Mouse (Mus musculus): Measurements from ENCODE around the gene Pebp1. TPM values are rescaled to one million over a fixed set of nuclear protein-coding genes. Genes with fewer than 3 reads are reported as not detected.

The Pebp1 gene
- polyA plus RNA-seq, 1 experiment from 2014 or later = 400 TPM

- H3K36me3 ChIP-seq (ENCODE audit: control insufficient read depth, insufficient read depth, low read length) = no peaks in the 10 kb centered on the region; the same call in 1 of the 2 replicates
- H3K27ac ChIP-seq (replicated peaks) = no peak overlapping the region
- H3K9ac ChIP-seq (ENCODE audit: low read length) = no peak overlapping the region
- no peak overlapping the region for H3K4me3 ChIP-seq (ENCODE audit: low read depth, low read length)
- no peaks in the 10 kb centered on the region for H3K27me3 ChIP-seq (ENCODE audit: control insufficient read depth, insufficient read depth, low read length)
- DNase-seq (ENCODE audit: low spot score) = no peak
- no peaks in the 10 kb centered on the region for H3K4me1 ChIP-seq (replicated peaks; ENCODE audit: control insufficient read depth, insufficient read depth)
- 51% methylated on average over 22 of the region's 22 CpGs for WGBS
- ATAC-seq (ENCODE audit: low FRiP score, low TSS enrichment) = peak; percentile 22; the same call in 1 of the 2 replicates
- no peaks in the 10 kb centered on the region for H3K9me3 ChIP-seq (ENCODE audit: control insufficient read depth, low read length)
- peak overlapping the region; percentile 35; the same call in 1 of the 2 replicates for H3K4me2 ChIP-seq (replicated peaks; ENCODE audit: low read depth)
- TF ChIP-seq CTCF (IDR thresholded peaks at IDR 0.05; ENCODE audit: low read depth) = no peak
- TF ChIP-seq EP300 (optimal IDR thresholded peaks at IDR 0.05) = no peak
These were observed 44.5 kb downstream of the Pebp1 start for GRCm38 (mm10) chr5:117242671-117243478.

- no peak for TF ChIP-seq CTCF (IDR thresholded peaks at IDR 0.05; ENCODE audit: low read depth)
- no peak for TF ChIP-seq EP300 (optimal IDR thresholded peaks at IDR 0.05)
These were observed 45.4 kb downstream of the Pebp1 start for GRCm38 (mm10) chr5:117241935-117242531.

GRCm38 (mm10) chr5:117240761-117241322 lies 46.6 kb downstream of the Pebp1 start:
- Histone ChIP-seq H3K9me3 (ENCODE audit: control insufficient read depth, low read length) (no peaks in the 10 kb centered on the region), H3K27ac (replicated peaks) (peak overlapping the region; percentile 50), H3K36me3 (ENCODE audit: control insufficient read depth, insufficient read depth, low read length) (no peaks in the 10 kb centered on the region; the same call in 1 of the 2 replicates), H3K4me3 (ENCODE audit: low read depth, low read length) (peak overlapping the region; percentile 44), H3K9ac (ENCODE audit: low read length) (peak overlapping the region; percentile 51), H3K4me1 (replicated peaks; ENCODE audit: control insufficient read depth, insufficient read depth) (no peaks in the 10 kb centered on the region), H3K4me2 (replicated peaks; ENCODE audit: low read depth) (peak overlapping the region; percentile 57), H3K27me3 (ENCODE audit: control insufficient read depth, insufficient read depth, low read length) (no peaks in the 10 kb centered on the region)
- DNase-seq (ENCODE audit: low spot score) (no peak), ATAC-seq (ENCODE audit: low FRiP score, low TSS enrichment) (no peak)
- TF ChIP-seq EP300 (optimal IDR thresholded peaks at IDR 0.05) (no peak), CTCF (IDR thresholded peaks at IDR 0.05; ENCODE audit: low read depth) (no peak)
- 20% methylated on average over 32 of the region's 32 CpGs for WGBS

More at GRCm38 (mm10) chr5:117241935-117242531, 45.4 kb downstream of the Pebp1 start:
- ATAC-seq (ENCODE audit: low FRiP score, low TSS enrichment) (no peak), DNase-seq (ENCODE audit: low spot score) (no peak)
- Histone ChIP-seq H3K4me3 (ENCODE audit: low read depth, low read length) (no peak overlapping the region), H3K9ac (ENCODE audit: low read length) (no peak overlapping the region), H3K4me2 (replicated peaks; ENCODE audit: low read depth) (no peak overlapping the region; the same call in 1 of the 2 replicates), H3K36me3 (ENCODE audit: control insufficient read depth, insufficient read depth, low read length) (no peaks in the 10 kb centered on the region; the same call in 1 of the 2 replicates), H3K9me3 (ENCODE audit: control insufficient read depth, low read length) (no peaks in the 10 kb centered on the region), H3K4me1 (replicated peaks; ENCODE audit: control insufficient read depth, insufficient read depth) (no peaks in the 10 kb centered on the region), H3K27ac (replicated peaks) (no peak overlapping the region), H3K27me3 (ENCODE audit: control insufficient read depth, insufficient read depth, low read length) (no peaks in the 10 kb centered on the region)
- 72% methylated on average over 13 of the region's 16 CpGs for WGBS

- Histone ChIP-seq H3K9me3 (ENCODE audit: control insufficient read depth, low read length) (no peaks in the 10 kb centered on the region), H3K4me2 (replicated peaks; ENCODE audit: low read depth) (peak overlapping the region; percentile 57), H3K4me3 (ENCODE audit: low read depth, low read length) (peak overlapping the region; percentile 44), H3K27me3 (ENCODE audit: control insufficient read depth, insufficient read depth, low read length) (no peaks in the 10 kb centered on the region), H3K4me1 (replicated peaks; ENCODE audit: control insufficient read depth, insufficient read depth) (no peaks in the 10 kb centered on the region), H3K9ac (ENCODE audit: low read length) (peak overlapping the region; percentile 51), H3K36me3 (ENCODE audit: control insufficient read depth, insufficient read depth, low read length) (no peaks in the 10 kb centered on the region; the same call in 1 of the 2 replicates), H3K27ac (replicated peaks) (peak overlapping the region; percentile 50; the same call in 1 of the 2 replicates)
- ATAC-seq (ENCODE audit: low FRiP score, low TSS enrichment) (no peak), DNase-seq (ENCODE audit: low spot score) (no peak)
- WGBS = 22% methylated on average over 12 of the region's 12 CpGs
- no peak for TF ChIP-seq EP300 (optimal IDR thresholded peaks at IDR 0.05)
- no peak for TF ChIP-seq CTCF (IDR thresholded peaks at IDR 0.05; ENCODE audit: low read depth)
These were observed 47.1 kb downstream of the Pebp1 start for GRCm38 (mm10) chr5:117240321-117240731.

- Histone ChIP-seq H3K4me3 (ENCODE audit: low read depth, low read length) (no peak overlapping the region), H3K36me3 (ENCODE audit: control insufficient read depth, insufficient read depth, low read length) (peaks cover 4% of the 10 kb centered on the region; the same call in 1 of the 2 replicates), H3K27me3 (ENCODE audit: control insufficient read depth, insufficient read depth, low read length) (no peaks in the 10 kb centered on the region), H3K4me2 (replicated peaks; ENCODE audit: low read depth) (no peak overlapping the region), H3K27ac (replicated peaks) (no peak overlapping the region), H3K4me1 (replicated peaks; ENCODE audit: control insufficient read depth, insufficient read depth) (no peaks in the 10 kb centered on the region), H3K9ac (ENCODE audit: low read length) (no peak overlapping the region), H3K9me3 (ENCODE audit: control insufficient read depth, low read length) (no peaks in the 10 kb centered on the region)
- no peak for DNase-seq (ENCODE audit: low spot score)
- no peak for ATAC-seq (ENCODE audit: low FRiP score, low TSS enrichment)
- TF ChIP-seq EP300 (optimal IDR thresholded peaks at IDR 0.05) = no peak
- TF ChIP-seq CTCF (IDR thresholded peaks at IDR 0.05; ENCODE audit: low read depth) = no peak
- WGBS = 46% methylated on average over 4 of the region's 4 CpGs
These were observed 48.3 kb downstream of the Pebp1 start for GRCm38 (mm10) chr5:117239106-117239505.

Measured in stomach, postnatal 0 days (tissue).